8 mouse cellular contexts compared by ENCODE assay signal in the genomic region with DNA sequence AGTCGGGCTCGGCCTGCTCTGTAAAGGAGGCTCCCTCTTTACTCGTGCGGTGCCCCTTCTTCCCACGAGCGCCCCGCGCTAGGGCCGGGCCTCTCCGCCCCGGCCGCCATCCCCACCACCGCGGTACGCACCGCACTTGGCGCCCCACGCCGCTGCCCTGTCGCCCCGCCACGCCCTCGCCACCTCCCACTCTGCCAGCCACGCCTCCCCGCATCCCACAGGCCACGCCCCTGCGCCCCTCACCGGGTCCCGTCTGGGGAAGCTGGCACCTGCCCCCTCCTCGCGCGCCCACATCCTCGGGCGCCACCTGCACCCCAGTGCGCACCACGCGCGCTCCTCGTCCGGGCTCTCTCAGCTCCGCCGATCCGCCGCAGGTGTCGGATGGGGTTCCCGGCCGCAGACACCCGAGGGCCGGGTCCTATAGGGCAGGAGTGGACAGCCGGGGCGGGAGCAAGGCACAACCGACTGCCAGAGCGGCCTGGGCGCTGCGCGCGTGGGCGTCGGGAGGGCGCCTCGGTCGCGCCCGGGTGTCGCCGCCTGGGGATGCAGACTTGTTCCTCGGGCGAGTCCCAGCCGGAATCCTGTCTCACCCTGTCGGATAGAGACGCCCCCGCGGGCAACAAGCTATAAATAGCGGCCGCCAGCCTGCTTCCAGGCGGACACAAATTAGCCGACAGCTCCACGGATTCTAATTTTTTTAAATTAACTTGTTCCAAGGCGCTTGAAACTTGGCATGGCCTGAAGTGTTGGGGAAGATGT. TPM values are rescaled to one million over a fixed set of nuclear protein-coding genes. Genes with fewer than 3 reads are reported as not detected.
DNase-seq lines count a peak whose midpoint lies in the region; ATAC-seq and TF ChIP-seq lines count a peak whose summit lies in the region.

TSS of gene Gja3 (minus strand) at position 538 of the 759 bp plus-strand sequence.

- no peak for TF ChIP-seq CTCF in left cerebral cortex, adult 2 months (IDR thresholded peaks at IDR 0.05)

- no peaks in the 10 kb centered on the region for H3K36me3 ChIP-seq in heart, embryonic 12.5 days
- no peaks in the 10 kb centered on the region for H3K36me3 ChIP-seq in midbrain, embryonic 15.5 days (replicated peaks)

- H3K27me3 ChIP-seq in heart, embryonic 12.5 days (replicated peaks) = peaks cover 50% of the 10 kb centered on the region
- H3K27me3 ChIP-seq in midbrain, embryonic 15.5 days (replicated peaks) = peaks cover 39% of the 10 kb centered on the region

- H3K9ac ChIP-seq in heart, embryonic 12.5 days = peak within 1 kb of the TSS; percentile 63
- H3K9ac ChIP-seq in midbrain, embryonic 15.5 days = peak within 1 kb of the TSS; percentile 22

- peak within 1 kb of the TSS; percentile 70 for H3K4me3 ChIP-seq in heart, embryonic 12.5 days
- H3K4me3 ChIP-seq in left cerebral cortex, adult 2 months = peak within 1 kb of the TSS; percentile 39
- H3K4me3 ChIP-seq in midbrain, embryonic 15.5 days = peak within 1 kb of the TSS; percentile 48

- DNase-seq in layer of hippocampus, postnatal 14 days (ENCODE audit: low spot score in 2 of 2) = peak; percentile 5 to 7
- no peak for DNase-seq in layer of hippocampus, adult 8-10 months (ENCODE audit: low spot score in 2 of 2)
- DNase-seq in embryo, embryonic 11 days = peak; percentile 57
- DNase-seq in left cerebral cortex, adult 2 months (ENCODE audit: extremely low spot score in 1 of 2, low spot score in 2 of 2) = peak; percentile 22 to 24
- DNase-seq in thymus, adult 18-20 months = peak; percentile 72 to 75
- no peak for DNase-seq in spleen, postnatal 36 days (ENCODE audit: low spot score in 2 of 2)

- intact Hi-C loops in left cerebral cortex, adult 2 months (cut with DNase I) = no loop called here

- WGBS in heart, embryonic 12.5 days = under 1% methylated on average over 73 of the region's 79 CpGs
- under 1% methylated on average over 77 of the region's 79 CpGs for WGBS in midbrain, embryonic 15.5 days

- ATAC-seq in heart, embryonic 12.5 days (ENCODE audit: insufficient number of reproducible peaks, low FRiP score) = peak; percentile 73
- ATAC-seq in midbrain, embryonic 15.5 days (replicated peaks) = peak; percentile 62

- no peaks in the 10 kb centered on the region for H3K9me3 ChIP-seq in heart, embryonic 12.5 days (replicated peaks)
- no peaks in the 10 kb centered on the region for H3K9me3 ChIP-seq in midbrain, embryonic 15.5 days

- H3K4me2 ChIP-seq in heart, embryonic 12.5 days = peak within 1 kb of the TSS; percentile 80
- peak within 1 kb of the TSS; percentile 97 for H3K4me2 ChIP-seq in midbrain, embryonic 15.5 days

- peaks cover 6% of the 10 kb centered on the region for H3K4me1 ChIP-seq in heart, embryonic 12.5 days (replicated peaks)
- H3K4me1 ChIP-seq in midbrain, embryonic 15.5 days = peaks cover 13% of the 10 kb centered on the region; the same call in 1 of the 2 replicates

- peak within 1 kb of the TSS; percentile 15; the same call in 1 of the 2 replicates for H3K27ac ChIP-seq in heart, embryonic 12.5 days (ENCODE audit: poor library complexity, severe bottlenecking)
- no peak within 1 kb of the TSS for H3K27ac ChIP-seq in left cerebral cortex, adult 2 months
- H3K27ac ChIP-seq in midbrain, embryonic 15.5 days = no peak within 1 kb of the TSS

RNA-seq across cellular contexts. Expression of gene Gja3, which starts in this region (rescaled TPM):
- total RNA-seq in layer of hippocampus, postnatal 14 days (2021) = under 1 TPM; 0.78 to 0.79 TPM
- under 1 TPM; 0.18 to 0.61 (median 0.33) TPM for total RNA-seq in layer of hippocampus, adult 8-10 months (2022)
- polyA plus RNA-seq in heart, embryonic 12.5 days (2016; fragmentation: Nextera tagmentation; extraction: Ambion mirVana) = 13.3 and 15.3 TPM in 2 replicates
- under 1 TPM in 1 of 2 experiments, not detected in 1; 0.12 TPM for total RNA-seq in left cerebral cortex, adult 2 months (2021)
- polyA plus RNA-seq in midbrain, embryonic 15.5 days (2015; fragmentation: Nextera tagmentation; extraction: Ambion mirVana) = 0.89 and 0.97 TPM in 2 replicates

Comparison
In these comparisons a context has a peak if more than half of its experiments do, and no peak if none do; other contexts are left out.
1. Peak in DNase-seq in layer of hippocampus, postnatal 14 days; RNA of the gene not detected or under 1 TPM.
2. Peak in DNase-seq and H3K4me3 ChIP-seq in left cerebral cortex, adult 2 months; RNA of the gene not detected or under 1 TPM.
3. Peak in ATAC-seq, H3K4me3 ChIP-seq, H3K9ac ChIP-seq and H3K4me2 ChIP-seq in midbrain, embryonic 15.5 days; RNA of the gene not detected or under 1 TPM.
4. DNase-seq: peak in embryo, embryonic 11 days (single experiment) and thymus, adult 18-20 months (2 of 2); none in layer of hippocampus, adult 8-10 months (0 of 2) and spleen, postnatal 36 days (0 of 2).
5. Peak in every context shown above with its lines, with median percentiles within 50 percentile points of each other: H3K4me3 ChIP-seq.